Mouse (Mus musculus) liver, adult 2 months (tissue): Measurements from ENCODE around the gene Camk2g.

Experiments
- CTCF ChIP-seq: fragments of 200-500 bp; IDR thresholded peaks from 2 replicates; pipeline ENCODE4 v1.5.1; 2011; ENCODE audit warnings: low read depth, low read length, control low read depth
- POLR2A ChIP-seq: fragments of 200-500 bp; IDR thresholded peaks from 2 replicates; pipeline ENCODE4 v1.6.1; 2011; ENCODE audit warnings: low read length, control low read depth; ENCODE audit not compliant: insufficient read depth; ENCODE audit errors: extremely low read depth

- TF ChIP-seq CTCF (no peak), POLR2A (no peak)
Measured at GRCm38 (mm10) chr14:20806116-20806840, 12.4 kb upstream of the Camk2g start.
